Mouse (Mus musculus): ENCODE data around the gene Olfr403.

DNA sequence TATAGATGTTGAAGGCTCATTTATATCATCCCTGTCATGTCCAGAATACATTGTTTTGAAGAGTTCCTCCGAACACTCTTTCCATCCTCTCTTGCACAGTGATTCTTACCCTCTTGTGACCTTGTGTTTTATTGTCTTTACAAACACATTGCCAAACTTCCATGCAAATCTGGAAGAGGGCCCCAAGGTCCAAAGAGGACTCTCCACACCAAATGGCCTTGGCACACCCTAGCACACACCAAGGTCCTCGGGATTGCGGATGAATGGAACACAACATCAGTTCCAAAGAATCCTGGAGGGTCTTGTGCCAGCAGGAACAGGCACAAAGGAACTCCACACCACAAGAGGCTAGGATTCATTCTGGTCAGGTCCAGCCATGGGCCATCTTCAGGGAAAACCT lies 55.2 kb downstream of the Olfr403 start:
- TF ChIP-seq POLR2A (IDR thresholded peaks at IDR 0.05; ENCODE audit: control insufficient read depth, low read depth, low read length) (no peak), CTCF (IDR thresholded peaks at IDR 0.05; ENCODE audit: control insufficient read depth, insufficient read depth, insufficient replicate concordance, low read depth, low read length) (no peak)

Measured in testis, adult 2 months (tissue).